Mouse (Mus musculus) heart, adult 11 months (tissue): ENCODE data around the gene Prl8a9.

ENCODE experiments used
- DNase-seq: peaks from one replicate; pipeline ENCODE4 v3.0.0; 2022

Gene Prl8a9

GRCm38 (mm10) chr13:27564506-27564905 lies at the start of gene Prl8a9:
Prl8a9 (minus strand) TSS chr13:27564606.
- DNase-seq = no peak

GRCm38 (mm10) chr13:27610482-27610881 lies 46.1 kb upstream of the Prl8a9 start, which contains the start of gene Prl7b1:
Prl7b1 (minus strand) TSS chr13:27610582.
- no peak for DNase-seq

- DNase-seq = no peak
Observed at GRCm38 (mm10) chr13:27582071-27582470, 17.7 kb upstream of the Prl8a9 start, which contains the start of gene Prl8a1. Prl8a1 (minus strand) TSS chr13:27582171.

GRCm38 (mm10) chr13:27553336-27553735 lies 11.1 kb downstream of the Prl8a9 start:
- DNase-seq = no peak

GRCm38 (mm10) chr13:27523156-27523555 lies 41.2 kb downstream of the Prl8a9 start:
- DNase-seq = no peak

GRCm38 (mm10) chr13:27513117-27513516 lies 51.3 kb downstream of the Prl8a9 start, which contains the start of gene Prl8a8:
Prl8a8 (minus strand) TSS chr13:27513217.
- DNase-seq = no peak
